Mouse (Mus musculus) forebrain, embryonic 16.5 days (tissue): ENCODE results near the gene Atp6v0c. TPM values are rescaled to one million over a fixed set of nuclear protein-coding genes. Genes with fewer than 3 reads are reported as not detected.
A peak's percentile ranks its signal among the peaks of the same experiment; 100 is the strongest.

ENCODE experiments used
- ATAC-seq: fragments of 200-750 bp; cut with Nextera tagmentation; 2 replicates; pipeline ENCODE4 v1.8.0; 2017; ENCODE audit warnings: mild to moderate bottlenecking, moderate library complexity
- H3K27ac ChIP-seq: fragments of 300-500 bp; sonication (generic); 2 replicates; pipeline ENCODE4 v1.5.1; 2014; ENCODE audit warnings: low read length, control low read depth
- H3K27me3 ChIP-seq: fragments of 300-500 bp; sonication (generic); replicated peaks from 2 replicates; pipeline ENCODE4 v1.6.1; 2014; ENCODE audit warnings: low read length; ENCODE audit not compliant: control insufficient read depth, insufficient read depth
- H3K36me3 ChIP-seq: fragments of 300-500 bp; sonication (generic); 2 replicates; pipeline ENCODE4 v1.6.1; 2014; ENCODE audit not compliant: control insufficient read depth, insufficient read depth
- H3K4me1 ChIP-seq: fragments of 300-500 bp; sonication (generic); replicated peaks from 2 replicates; pipeline ENCODE4 v1.6.1; 2014; ENCODE audit warnings: low read length; ENCODE audit not compliant: control insufficient read depth, insufficient read depth
- H3K4me2 ChIP-seq: fragments of 300-500 bp; sonication (generic); 2 replicates; pipeline ENCODE4 v1.6.1; 2014; ENCODE audit warnings: mild to moderate bottlenecking, low read length, control low read depth
- H3K4me3 ChIP-seq: fragments of 300-500 bp; sonication (generic); replicated peaks from 2 replicates; pipeline ENCODE4 v1.5.1; 2014; ENCODE audit warnings: mild to moderate bottlenecking, low read length, control low read depth
- H3K9ac ChIP-seq: fragments of 300-500 bp; sonication (generic); replicated peaks from 2 replicates; pipeline ENCODE4 v1.6.1; 2014; ENCODE audit warnings: low read depth, low read length, control low read depth
- H3K9me3 ChIP-seq: fragments of 300-500 bp; sonication (generic); 2 replicates; pipeline ENCODE4 v1.6.1; 2016; ENCODE audit warnings: low read length; ENCODE audit not compliant: control insufficient read depth
- WGBS: fragments of 180-500 bp; shearing (Covaris S2); extraction: QIAGEN DNeasy Blood & Tissue Kit; methylation state at CpG from one replicate; pipeline ENCODE4 v1.1.7; 2014; 5-methylcytosine and 5-hydroxymethylcytosine counted together
- polyA plus RNA-seq: library from polyadenylated mRNA; unstranded; fragments of >200 nt; fragmentation: Nextera tagmentation; extraction: Ambion mirVana; gene quantifications from 2 replicates; pipeline ENCODE4 v1.2.1, GENCODE M21; 2015

Gene Atp6v0c
- polyA plus RNA-seq, 1 experiment from 2014 or later: 1,064 TPM

- WGBS: 90% methylated on average over 2 of the region's 2 CpGs
- ATAC-seq: no peak
- Histone ChIP-seq H3K36me3 (peaks cover 2% of the 10 kb centered on the region; the same call in 1 of the 2 replicates), H3K4me3 (no peak overlapping the region), H3K4me1 (no peaks in the 10 kb centered on the region), H3K9ac (no peak overlapping the region), H3K4me2 (no peak overlapping the region), H3K27ac (no peak overlapping the region), H3K9me3 (no peaks in the 10 kb centered on the region), H3K27me3 (no peaks in the 10 kb centered on the region)
These were observed 21.4 kb upstream of the Atp6v0c start for GRCm38 (mm10) chr17:24190934-24191333.

DNA sequence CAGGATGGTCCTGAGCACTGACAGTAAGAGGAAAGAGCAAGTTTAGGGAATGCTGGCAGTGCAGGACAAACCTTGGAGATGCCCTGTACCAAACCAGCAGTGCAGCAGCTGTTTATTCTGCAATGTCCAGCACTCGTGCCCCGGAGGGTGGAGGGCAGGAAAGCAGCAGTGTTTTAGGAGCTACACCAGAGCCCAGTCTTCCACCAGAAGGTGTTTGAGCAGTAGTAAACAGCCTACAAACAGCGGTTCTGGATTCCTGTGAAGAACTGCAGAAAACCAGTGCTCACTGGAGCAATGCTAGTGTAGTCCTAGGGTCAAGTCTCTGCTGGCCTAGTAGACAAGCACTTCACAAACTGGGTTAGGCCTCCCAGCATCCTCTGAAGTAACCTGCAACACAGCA is 4.8 kb upstream of the Atp6v0c start:
- Histone ChIP-seq H3K4me3 (no peak overlapping the region), H3K9me3 (no peaks in the 10 kb centered on the region), H3K4me1 (peaks cover 8% of the 10 kb centered on the region), H3K36me3 (no peaks in the 10 kb centered on the region), H3K4me2 (no peak overlapping the region), H3K9ac (no peak overlapping the region), H3K27me3 (no peaks in the 10 kb centered on the region), H3K27ac (no peak overlapping the region)
- 78% methylated on average over 3 of the region's 3 CpGs for WGBS
- ATAC-seq: no peak

DNA sequence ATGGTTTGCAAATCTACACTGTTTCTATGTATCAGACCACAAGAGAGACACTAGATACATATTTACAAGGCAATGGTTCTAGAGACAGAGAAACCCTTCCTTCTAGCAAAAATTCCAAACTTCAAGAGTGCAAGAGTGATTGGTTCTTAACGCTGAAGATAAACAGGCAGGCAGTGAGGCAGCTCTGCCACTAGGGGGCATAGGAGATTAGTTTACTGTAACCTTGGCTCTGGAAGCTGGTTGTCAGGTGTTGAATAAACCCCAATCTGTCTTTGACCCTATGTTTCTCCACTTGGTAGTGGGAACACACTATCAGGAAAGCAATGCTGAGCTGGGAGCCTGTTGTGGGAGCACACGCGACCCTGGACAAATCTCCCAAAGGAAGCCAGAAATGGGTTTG is 3.9 kb upstream of the Atp6v0c start:
- WGBS: 1% methylated on average over 3 of the region's 3 CpGs
- H3K4me2 ChIP-seq: no peak overlapping the region
- H3K4me1 ChIP-seq: peaks cover 9% of the 10 kb centered on the region
- no peak overlapping the region for H3K9ac ChIP-seq
- no peaks in the 10 kb centered on the region for H3K27me3 ChIP-seq
- H3K36me3 ChIP-seq: no peaks in the 10 kb centered on the region
- H3K27ac ChIP-seq: no peak overlapping the region
- H3K4me3 ChIP-seq: no peak overlapping the region
- no peaks in the 10 kb centered on the region for H3K9me3 ChIP-seq
- no peak for ATAC-seq

DNA sequence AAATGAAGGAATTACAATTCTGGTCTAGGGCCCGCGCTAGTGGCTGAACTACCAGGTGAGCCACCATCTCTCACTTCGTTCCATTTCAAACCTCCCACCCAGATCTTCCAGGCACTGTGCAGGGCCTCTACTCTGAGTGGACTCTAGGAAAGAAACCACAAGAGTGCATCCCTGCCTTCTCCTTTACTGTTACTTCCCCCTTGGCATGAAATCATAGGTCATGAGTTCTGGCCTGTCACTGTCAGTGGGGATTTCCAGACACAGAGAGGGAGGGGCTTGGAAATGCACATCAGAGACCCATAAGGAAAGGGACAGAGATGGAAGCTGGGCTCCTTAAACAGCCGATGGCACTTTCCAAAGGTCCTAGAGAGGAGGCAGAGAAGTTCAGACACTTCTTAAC is 2.2 kb upstream of the Atp6v0c start:
- no peak for ATAC-seq
- WGBS: 75% methylated on average over 4 of the region's 4 CpGs
- Histone ChIP-seq H3K27ac (no peak overlapping the region), H3K9me3 (no peaks in the 10 kb centered on the region), H3K4me1 (peaks cover 23% of the 10 kb centered on the region), H3K4me2 (no peak overlapping the region), H3K36me3 (peaks cover under 1% of the 10 kb centered on the region; the same call in 1 of the 2 replicates), H3K27me3 (no peaks in the 10 kb centered on the region), H3K4me3 (no peak overlapping the region), H3K9ac (no peak overlapping the region)

DNA sequence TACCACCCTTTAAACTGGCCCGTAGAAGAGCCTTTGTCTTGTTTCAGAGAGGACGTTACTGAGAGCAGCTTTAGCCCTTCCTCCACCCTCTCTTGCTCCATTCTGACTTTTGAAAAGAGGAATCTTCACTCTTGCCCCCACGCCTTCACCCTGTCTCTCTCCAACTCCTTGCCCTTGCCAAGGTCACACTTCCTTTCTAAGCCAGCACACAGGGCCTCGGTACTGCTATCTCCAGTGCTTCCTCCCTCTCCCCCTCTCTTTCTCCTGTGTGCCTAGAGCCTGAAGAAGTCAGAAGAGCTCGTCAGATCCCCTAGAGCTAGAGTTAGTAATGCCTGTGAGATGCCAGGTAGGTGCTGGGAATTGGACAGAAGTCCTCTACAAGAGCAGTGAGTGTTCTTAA is 1.2 kb upstream of the Atp6v0c start:
- 81% methylated on average over 5 of the region's 5 CpGs for WGBS
- H3K4me2 ChIP-seq: no peak overlapping the region

GRCm38 (mm10) chr17:24170125-24170524 is 623 bp upstream of the Atp6v0c start:
- H3K4me3 ChIP-seq: peak overlapping the region; percentile 52
- H3K36me3 ChIP-seq: peaks cover 5% of the 10 kb centered on the region; the same call in 1 of the 2 replicates
- no peak for ATAC-seq
- peaks cover 25% of the 10 kb centered on the region for H3K4me1 ChIP-seq
- no peaks in the 10 kb centered on the region for H3K27me3 ChIP-seq
- H3K27ac ChIP-seq: peak overlapping the region; percentile 99; the same call in 1 of the 2 replicates
- H3K9ac ChIP-seq: peak overlapping the region; percentile 93
- H3K9me3 ChIP-seq: no peaks in the 10 kb centered on the region
- peak overlapping the region; percentile 84 for H3K4me2 ChIP-seq
- WGBS: 70% methylated on average over 3 of the region's 3 CpGs

More for the DNA sequence above, 1.2 kb upstream of the Atp6v0c start:
- H3K4me3 ChIP-seq: no peak overlapping the region
- H3K27ac ChIP-seq: no peak overlapping the region
- no peak for ATAC-seq
- no peaks in the 10 kb centered on the region for H3K27me3 ChIP-seq
- peaks cover 23% of the 10 kb centered on the region for H3K4me1 ChIP-seq
- no peak overlapping the region for H3K9ac ChIP-seq
- H3K9me3 ChIP-seq: no peaks in the 10 kb centered on the region
- peaks cover 5% of the 10 kb centered on the region; the same call in 1 of the 2 replicates for H3K36me3 ChIP-seq

GRCm38 (mm10) chr17:24168590-24169277 is 768 bp downstream of the Atp6v0c start:
- Histone ChIP-seq H3K36me3 (peaks cover 5% of the 10 kb centered on the region; the same call in 1 of the 2 replicates), H3K4me1 (peaks cover 25% of the 10 kb centered on the region), H3K9ac (peak overlapping the region; percentile 93), H3K27me3 (no peaks in the 10 kb centered on the region), H3K9me3 (no peaks in the 10 kb centered on the region), H3K27ac (peak overlapping the region; percentile 99), H3K4me2 (peak overlapping the region; percentile 84), H3K4me3 (peak overlapping the region; percentile 52)
- peak; percentile 69 for ATAC-seq
- under 1% methylated on average over 41 of the region's 41 CpGs for WGBS

GRCm38 (mm10) chr17:24167891-24168505 is 1.5 kb downstream of the Atp6v0c start:
- Histone ChIP-seq H3K4me2 (peak overlapping the region; percentile 84), H3K9me3 (no peaks in the 10 kb centered on the region), H3K4me1 (peaks cover 25% of the 10 kb centered on the region), H3K27me3 (no peaks in the 10 kb centered on the region), H3K9ac (peak overlapping the region; percentile 93), H3K27ac (peak overlapping the region; percentile 99; the same call in 1 of the 2 replicates), H3K4me3 (peak overlapping the region; percentile 52), H3K36me3 (peaks cover 5% of the 10 kb centered on the region; the same call in 1 of the 2 replicates)
- 52% methylated on average over 7 of the region's 7 CpGs for WGBS
- no peak for ATAC-seq

DNA sequence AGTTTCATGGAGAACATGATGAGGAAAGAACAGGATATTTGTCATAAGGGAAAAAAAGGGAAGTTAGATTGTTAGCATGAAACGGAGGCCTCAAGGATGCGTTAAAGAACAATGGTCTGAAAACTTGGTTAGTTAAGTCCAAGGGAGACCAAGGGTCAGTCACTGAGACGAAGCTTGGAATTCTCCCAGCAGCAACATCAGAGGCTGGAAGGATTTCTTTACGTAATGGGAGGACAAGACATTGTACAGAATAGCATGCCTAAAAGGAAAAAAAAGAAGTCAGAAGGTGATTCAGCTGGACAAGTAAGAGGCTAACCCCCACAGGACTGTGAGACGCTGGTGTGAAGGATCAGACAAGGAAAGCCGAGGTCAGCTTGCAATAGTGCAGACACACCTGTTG is 2.4 kb downstream of the Atp6v0c start:
- no peaks in the 10 kb centered on the region for H3K9me3 ChIP-seq
- H3K4me2 ChIP-seq: no peak overlapping the region; the same call in 1 of the 2 replicates
- H3K36me3 ChIP-seq: peaks cover 5% of the 10 kb centered on the region; the same call in 1 of the 2 replicates
- WGBS: 86% methylated on average over 6 of the region's 6 CpGs
- peaks cover 32% of the 10 kb centered on the region for H3K4me1 ChIP-seq
- no peak overlapping the region for H3K9ac ChIP-seq
- ATAC-seq: no peak
- H3K27me3 ChIP-seq: no peaks in the 10 kb centered on the region
- H3K4me3 ChIP-seq: no peak overlapping the region
- H3K27ac ChIP-seq: no peak overlapping the region
